Mouse (Mus musculus): ENCODE data around the gene Eid1.

Gene Eid1

GRCm38 (mm10) chr2:125672957-125673631, at the start of gene Eid1:
Eid1 (plus strand) TSS chr2:125673095.
- peak; percentile 76 to 89 for DNase-seq (ENCODE audit: low spot score in 2 of 2)

- DNase-seq (ENCODE audit: low spot score in 2 of 2): no peak
Observed at GRCm38 (mm10) chr2:125623211-125623610, 49.7 kb upstream of the Eid1 start.

GRCm38 (mm10) chr2:125624127-125624685, 48.7 kb upstream of the Eid1 start:
- no peak for DNase-seq (ENCODE audit: low spot score in 2 of 2)

GRCm38 (mm10) chr2:125624837-125625351, 48.0 kb upstream of the Eid1 start, which contains the start of gene Cep152:
Cep152 (minus strand) TSS chr2:125625113.
- peak; percentile 98 for DNase-seq (ENCODE audit: low spot score in 2 of 2)

- DNase-seq (ENCODE audit: low spot score in 2 of 2): no peak
Observed at GRCm38 (mm10) chr2:125626536-125626935, 46.4 kb upstream of the Eid1 start.

- DNase-seq (ENCODE audit: low spot score in 2 of 2): no peak
Observed at GRCm38 (mm10) chr2:125628487-125628886, 44.4 kb upstream of the Eid1 start.

- no peak for DNase-seq (ENCODE audit: low spot score in 2 of 2)
Observed at GRCm38 (mm10) chr2:125630010-125630409, 42.9 kb upstream of the Eid1 start.

GRCm38 (mm10) chr2:125637331-125637730, 35.6 kb upstream of the Eid1 start:
- no peak for DNase-seq (ENCODE audit: low spot score in 2 of 2)

- no peak for DNase-seq (ENCODE audit: low spot score in 2 of 2)
Observed at GRCm38 (mm10) chr2:125644912-125645311, 28.0 kb upstream of the Eid1 start.

- no peak for DNase-seq (ENCODE audit: low spot score in 2 of 2)
Observed at GRCm38 (mm10) chr2:125650038-125650437, 22.9 kb upstream of the Eid1 start.

GRCm38 (mm10) chr2:125650742-125651352, 22.0 kb upstream of the Eid1 start:
- no peak for DNase-seq (ENCODE audit: low spot score in 2 of 2)

- DNase-seq (ENCODE audit: low spot score in 2 of 2): no peak
Observed at GRCm38 (mm10) chr2:125651563-125651962, 21.3 kb upstream of the Eid1 start.

GRCm38 (mm10) chr2:125653286-125653685, 19.6 kb upstream of the Eid1 start:
- no peak for DNase-seq (ENCODE audit: low spot score in 2 of 2)

GRCm38 (mm10) chr2:125655391-125655790, 17.5 kb upstream of the Eid1 start:
- DNase-seq (ENCODE audit: low spot score in 2 of 2): no peak

GRCm38 (mm10) chr2:125659823-125660536, 12.9 kb upstream of the Eid1 start:
- DNase-seq (ENCODE audit: low spot score in 2 of 2): peak; percentile 73 to 86

- DNase-seq (ENCODE audit: low spot score in 2 of 2): no peak
Observed at GRCm38 (mm10) chr2:125660537-125661130, 12.3 kb upstream of the Eid1 start.

- DNase-seq (ENCODE audit: low spot score in 2 of 2): no peak
Observed at GRCm38 (mm10) chr2:125661156-125661555, 11.7 kb upstream of the Eid1 start.

- no peak for DNase-seq (ENCODE audit: low spot score in 2 of 2)
Observed at GRCm38 (mm10) chr2:125662517-125662916, 10.4 kb upstream of the Eid1 start.

- DNase-seq (ENCODE audit: low spot score in 2 of 2): peak in 1 of 2 experiments; percentile 35
Observed at GRCm38 (mm10) chr2:125665213-125665612, 7.7 kb upstream of the Eid1 start.

GRCm38 (mm10) chr2:125665909-125666308, 7.0 kb upstream of the Eid1 start:
- DNase-seq (ENCODE audit: low spot score in 2 of 2): no peak

- peak in 1 of 2 experiments; percentile 66 for DNase-seq (ENCODE audit: low spot score in 2 of 2)
Observed at GRCm38 (mm10) chr2:125666668-125667067, 6.2 kb upstream of the Eid1 start.

GRCm38 (mm10) chr2:125667184-125667583, 5.7 kb upstream of the Eid1 start:
- no peak for DNase-seq (ENCODE audit: low spot score in 2 of 2)

Measured in spleen, postnatal 4 days (tissue).